Mouse (Mus musculus) B cell, adult 2 months (primary cell): ENCODE measurements around the gene Smad3.

Source experiments
- DNase-seq, 2 experiments: peaks; one replicate each; pipeline ENCODE4 v3.0.0; 2022

The Smad3 gene

DNA sequence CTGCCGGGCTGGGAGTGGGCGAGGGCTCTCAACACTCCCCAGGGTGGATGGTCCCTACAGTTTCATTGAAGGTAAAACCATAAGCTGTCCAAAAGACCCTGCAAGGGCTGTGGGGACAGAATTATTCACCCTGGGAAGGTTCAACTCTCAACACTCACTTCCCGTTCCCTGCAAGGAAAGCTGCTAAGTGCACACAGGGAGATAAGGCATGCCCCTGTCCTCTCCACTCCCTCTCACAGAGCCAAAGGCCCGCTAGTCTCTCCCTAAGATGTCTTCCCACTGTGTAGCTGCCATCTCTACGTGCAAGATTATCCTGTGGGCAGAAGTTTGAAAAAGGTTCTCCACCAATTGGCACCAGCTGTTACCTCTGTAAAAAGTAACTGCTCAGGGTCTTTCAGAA, 60.2 kb downstream of the Smad3 start:
- no peak for DNase-seq

DNA sequence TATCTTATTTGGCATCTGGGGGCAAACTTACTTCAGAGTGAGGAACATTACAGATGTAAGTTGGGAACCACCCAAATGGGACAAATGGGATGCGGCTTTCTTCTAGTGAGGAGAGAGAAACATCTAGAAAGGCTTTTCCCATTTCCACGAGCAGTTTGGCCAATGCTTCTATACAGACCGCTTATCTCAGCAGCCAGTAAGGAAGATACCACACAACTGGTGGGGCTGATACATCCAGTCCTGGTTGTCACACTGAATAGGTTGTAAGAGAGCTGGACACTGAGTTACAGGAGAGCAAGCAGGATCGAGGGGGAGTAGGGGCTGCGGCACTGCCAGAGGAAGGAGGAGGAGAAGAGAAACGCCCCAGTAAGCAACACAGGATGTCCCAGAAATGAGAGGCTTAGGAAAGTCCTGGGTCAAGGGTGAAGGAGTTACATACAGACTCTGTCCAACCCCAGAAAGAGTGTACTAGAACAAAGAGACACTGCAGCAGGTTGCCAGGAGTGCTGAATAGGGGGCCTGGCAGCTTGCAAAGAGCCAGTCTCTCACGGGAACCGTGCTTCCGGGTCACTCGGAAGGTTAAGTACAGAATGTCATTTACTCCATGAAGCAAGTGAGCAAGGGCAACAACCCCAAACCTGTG, 61.2 kb downstream of the Smad3 start:
- no peak for DNase-seq

DNA sequence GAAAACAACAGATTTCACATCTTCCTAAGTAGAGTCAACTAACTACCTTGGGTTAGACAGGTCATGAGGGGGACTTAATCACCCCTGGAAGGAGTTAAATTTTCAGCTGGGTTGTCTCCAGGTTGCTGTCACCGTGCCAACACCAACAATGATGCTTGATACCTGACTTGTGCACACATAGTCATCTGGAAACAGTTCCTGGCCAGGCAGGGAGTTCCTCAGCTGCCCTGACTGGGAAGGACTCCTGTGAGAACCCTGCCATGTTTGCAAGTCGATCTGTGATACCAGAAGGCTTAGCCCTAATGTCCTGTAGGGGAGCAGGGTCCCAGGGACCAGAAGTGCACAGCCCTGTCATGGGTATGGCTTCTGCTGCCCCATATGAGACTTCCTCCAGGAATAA, 65.8 kb downstream of the Smad3 start:
- no peak for DNase-seq

DNA sequence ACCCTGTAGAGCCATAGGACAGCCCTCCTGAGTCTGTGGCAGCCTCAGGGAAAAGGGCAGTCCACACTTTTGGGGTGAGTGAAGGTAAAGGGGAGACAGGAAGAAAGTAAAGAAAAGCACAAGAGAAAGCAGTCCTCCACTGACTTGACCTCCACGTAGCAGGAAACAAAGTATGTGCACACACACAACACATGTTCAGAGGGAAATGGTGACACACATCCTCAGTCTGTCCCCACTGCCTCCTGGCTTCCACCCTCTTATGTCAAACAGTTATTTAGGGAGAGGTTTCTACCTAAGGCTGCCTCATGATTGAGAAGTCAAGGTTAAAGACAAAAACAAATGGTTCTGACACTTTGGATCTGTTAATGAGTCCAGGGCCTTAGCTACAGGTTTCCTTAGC, 67.3 kb downstream of the Smad3 start:
- no peak for DNase-seq

DNA sequence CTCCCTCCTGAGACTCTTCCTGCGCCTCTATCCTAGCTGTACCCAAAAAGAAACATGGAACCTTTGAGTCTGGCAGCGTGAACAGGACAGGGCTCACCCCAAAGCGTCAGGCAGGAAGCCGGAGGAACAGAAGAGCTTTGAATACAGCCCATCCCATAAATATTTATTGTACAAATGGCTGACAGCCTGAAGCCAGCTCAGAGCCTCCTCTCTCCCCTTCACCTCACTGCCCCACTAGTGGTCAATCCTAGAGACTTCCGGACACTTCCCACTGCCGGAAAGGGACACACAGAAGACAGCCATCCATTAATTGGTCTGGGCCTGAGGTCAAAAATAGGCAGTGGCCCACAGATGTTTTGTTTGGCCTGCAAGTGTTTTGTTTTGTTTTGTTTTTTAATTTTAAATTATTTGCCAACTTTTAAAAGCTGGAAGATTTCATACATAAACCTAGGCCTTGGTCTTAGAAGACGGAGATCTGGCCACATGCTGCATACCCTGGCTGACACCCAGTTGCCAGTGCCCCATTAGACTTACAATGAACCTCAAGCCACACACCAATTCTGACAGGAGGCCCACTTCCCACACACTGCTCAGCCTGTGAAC, 70.3 kb downstream of the Smad3 start:
- no peak for DNase-seq

DNA sequence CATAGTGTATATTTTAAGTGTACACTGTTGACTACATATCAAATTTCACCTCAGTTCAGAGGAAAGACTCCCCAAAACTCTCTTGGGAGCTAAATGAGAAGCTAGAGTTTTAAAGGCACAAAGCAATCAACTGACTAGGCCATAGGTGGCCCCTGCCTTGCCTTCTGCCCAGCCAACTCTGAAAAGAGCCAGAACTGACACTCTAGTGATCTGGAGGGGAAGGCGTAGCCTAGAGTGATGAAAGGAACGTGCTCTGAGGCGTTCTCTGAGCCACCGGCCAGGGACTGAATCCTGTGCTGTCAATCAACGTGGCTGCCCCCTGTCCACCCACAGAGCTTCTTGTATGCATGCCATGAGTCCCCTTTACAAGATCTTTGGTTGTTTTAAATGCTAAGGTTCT, 72.4 kb downstream of the Smad3 start:
- no peak for DNase-seq

DNA sequence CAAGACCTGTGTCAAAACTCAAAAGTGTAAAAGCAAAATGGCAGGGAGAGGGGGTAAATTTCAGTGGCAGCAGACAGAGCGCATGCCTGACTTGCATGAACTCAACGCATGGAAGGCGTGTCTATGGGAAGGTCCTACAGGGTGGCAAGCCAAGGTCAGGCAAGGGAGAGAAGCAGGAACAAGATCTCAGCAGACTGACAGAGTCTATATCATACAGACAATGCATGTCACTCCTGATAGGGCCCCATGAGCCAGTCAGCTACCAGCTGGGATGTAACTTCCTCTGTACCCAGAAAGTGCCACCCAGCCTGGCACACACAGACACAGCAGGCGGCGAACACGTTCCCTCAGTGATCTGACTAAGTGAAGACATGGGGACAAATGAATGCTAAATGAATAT, 73.5 kb downstream of the Smad3 start:
- DNase-seq: no peak

DNA sequence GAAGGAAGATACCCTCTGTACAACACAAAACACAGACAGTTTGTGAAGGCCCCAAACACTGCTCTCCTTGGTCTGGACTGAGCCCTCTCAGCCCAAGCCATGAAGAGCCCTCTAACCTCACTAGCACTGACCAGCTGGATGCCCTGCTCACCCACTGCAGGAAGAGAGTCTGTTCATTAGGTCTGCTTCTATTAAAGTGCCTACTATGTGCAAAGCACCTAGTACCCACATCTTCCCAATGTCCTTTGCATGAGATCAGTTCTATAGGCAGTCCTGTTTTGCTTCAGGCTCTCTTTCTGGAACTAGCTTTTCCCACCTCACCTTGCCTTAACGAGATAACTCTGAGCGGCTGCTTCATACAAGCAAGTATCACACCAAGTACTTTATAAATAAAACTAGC, 74.9 kb downstream of the Smad3 start:
- DNase-seq: no peak

DNA sequence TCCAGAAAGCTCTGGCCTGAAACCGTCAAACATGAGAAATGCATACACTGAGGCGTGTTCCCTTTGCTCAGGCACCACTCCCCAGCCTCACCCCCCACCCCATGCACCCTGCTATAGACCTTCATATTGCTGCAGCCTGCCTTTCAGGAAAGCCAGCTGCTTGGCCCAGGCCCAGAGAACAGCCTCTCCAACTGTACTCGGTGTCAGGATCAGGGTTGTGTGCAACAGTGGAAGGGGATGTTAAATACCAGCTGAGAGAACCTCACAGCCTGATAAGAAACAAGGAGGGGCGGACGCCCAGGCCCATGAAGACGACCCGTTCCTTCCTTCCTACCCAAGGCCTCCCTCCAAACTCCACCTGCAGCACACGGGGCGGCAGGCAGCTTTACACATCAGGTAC, 75.5 kb downstream of the Smad3 start:
- DNase-seq: no peak

DNA sequence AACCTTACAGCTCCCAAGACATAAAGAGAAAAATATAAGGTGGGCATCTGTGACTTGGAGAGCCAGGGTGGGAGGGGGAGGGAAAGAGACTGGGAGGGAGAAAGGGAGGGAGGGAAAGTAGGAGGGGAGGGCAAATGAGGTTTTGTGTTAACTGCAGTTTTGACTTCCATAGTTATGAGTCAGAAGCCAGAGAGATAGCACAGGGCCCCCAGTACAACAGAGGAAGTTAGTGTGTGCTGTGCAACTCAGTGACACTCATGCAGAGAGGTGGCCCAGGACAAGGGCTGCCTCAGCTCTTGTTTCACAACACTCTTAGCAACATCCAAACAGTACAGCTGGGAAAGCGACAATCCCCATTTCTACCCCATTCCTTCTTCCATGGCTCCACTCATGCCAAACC, 79.7 kb downstream of the Smad3 start:
- no peak for DNase-seq

DNA sequence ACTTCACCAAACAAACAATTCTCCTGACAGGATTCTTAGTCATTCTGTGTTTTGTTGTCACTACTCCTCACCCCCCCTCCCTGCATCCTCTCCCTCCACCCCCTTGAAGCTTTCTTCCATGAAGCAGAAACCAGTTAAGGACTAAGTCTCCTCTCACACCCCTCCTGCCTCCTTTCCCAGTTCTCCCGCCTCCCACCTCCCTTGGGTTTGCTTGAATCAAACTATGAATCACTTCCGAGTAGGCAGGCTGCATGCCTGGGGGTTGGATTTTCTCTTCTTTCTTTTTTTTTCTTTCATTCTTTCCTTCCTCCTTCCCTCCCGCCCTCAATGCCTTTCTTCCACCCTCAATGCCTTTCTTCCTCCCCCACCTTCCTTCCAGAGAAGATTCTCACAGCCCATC, 80.2 kb downstream of the Smad3 start:
- DNase-seq: no peak

DNA sequence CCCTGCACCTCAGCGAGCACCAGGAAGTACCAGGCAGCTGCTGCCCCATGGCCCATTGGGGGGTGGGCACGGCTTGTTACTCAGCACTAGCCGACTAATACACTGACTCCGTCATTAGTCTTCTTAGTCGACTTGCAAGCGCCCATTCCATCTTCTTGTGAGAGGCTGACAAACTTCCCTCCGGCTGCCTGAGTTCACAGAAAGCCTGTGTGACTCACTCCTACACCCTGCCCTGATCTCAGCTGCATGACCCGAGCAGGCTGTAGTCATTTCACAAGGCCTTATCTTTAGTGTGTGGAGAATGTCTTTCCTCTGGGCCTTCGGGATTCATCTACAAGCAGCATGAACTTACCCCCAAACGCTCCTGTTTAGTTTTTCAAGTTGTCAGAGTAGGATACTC, 83.2 kb downstream of the Smad3 start:
- DNase-seq: no peak

DNA sequence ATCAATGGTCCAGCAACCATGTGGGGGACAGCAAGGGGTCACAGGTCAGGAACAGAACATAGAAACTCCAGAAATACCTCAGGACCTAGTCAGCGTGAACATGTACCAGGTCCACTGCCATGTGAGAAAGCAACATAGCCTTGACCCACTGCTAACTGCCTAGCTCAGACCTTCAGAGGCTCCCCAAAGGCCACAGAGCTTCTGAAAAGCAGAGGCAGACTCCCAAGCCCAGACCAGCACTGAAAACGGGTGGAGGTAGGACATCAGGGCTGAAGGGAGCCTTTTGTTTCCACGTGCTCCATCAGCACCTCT, 84.3 kb downstream of the Smad3 start:
- DNase-seq: no peak

DNA sequence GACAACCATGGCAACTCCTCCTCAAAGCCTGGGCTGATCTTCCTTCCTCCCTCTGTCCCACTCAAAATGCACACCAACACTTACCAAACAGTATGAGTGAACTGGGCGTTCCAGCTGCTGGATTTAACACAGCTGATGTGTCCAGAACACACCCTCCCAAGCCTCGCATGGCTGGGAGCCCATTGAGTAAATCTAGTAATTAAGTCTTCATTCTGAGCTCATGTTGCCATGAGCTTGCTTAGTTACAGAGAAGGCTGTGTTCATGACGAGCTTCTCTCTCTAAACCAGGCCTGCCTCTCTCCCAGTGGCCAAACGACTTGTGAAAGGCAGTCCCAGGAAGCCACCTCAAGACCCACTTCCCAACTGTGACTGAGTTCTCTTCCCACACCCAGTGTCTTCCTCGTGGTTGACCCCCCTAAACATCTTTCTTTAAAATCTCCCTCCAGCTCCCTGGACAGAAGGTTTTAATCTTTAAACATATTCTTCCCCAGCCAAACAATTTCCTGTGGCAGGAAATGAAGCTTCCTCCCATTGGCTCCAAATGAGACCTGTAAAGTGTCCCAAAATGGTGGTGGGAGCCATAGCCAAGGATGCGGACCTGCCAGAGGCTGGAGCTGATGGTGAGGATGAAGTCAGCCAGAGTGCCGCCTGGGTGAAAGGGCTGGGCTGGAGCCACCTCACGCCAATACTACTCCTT, 84.8 kb downstream of the Smad3 start:
- DNase-seq: no peak

DNA sequence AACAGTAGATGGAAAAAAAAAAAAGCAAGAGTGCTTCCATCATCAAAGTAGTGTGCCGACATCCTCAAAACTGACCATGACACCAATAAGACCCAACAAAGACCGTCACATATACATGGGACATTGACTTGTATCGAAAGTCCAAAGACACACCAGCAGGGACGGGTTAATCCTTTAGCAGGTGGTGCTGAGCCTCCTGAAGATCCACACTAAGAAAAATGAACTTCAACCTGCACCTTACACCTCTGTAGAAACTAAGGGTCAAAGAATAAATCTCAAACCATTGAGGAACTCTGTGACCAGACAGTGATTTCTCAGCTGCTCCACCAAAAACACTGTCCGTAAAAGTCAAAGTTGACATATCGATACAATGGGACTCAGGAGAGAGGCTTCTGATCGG, 88.0 kb downstream of the Smad3 start:
- no peak for DNase-seq

DNA sequence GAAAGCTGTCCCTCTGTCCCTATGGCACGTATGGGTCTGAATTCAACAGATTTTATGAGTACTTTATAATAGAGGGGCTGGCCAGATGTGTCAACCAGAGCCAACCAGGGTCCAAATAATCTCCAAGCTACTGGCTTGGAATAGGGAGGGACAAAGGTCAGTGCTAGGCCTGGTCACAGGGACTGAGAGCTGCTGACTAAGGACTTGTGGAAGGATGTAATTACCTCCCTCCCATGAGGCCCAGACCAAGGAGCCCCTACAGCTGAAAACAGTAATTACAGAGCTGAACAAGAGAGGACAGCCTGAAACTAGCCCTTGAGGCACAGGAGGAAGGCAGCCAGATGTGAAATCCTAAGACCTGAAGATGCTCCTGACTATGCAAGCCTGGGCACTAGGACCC, 89.2 kb downstream of the Smad3 start:
- no peak for DNase-seq

DNA sequence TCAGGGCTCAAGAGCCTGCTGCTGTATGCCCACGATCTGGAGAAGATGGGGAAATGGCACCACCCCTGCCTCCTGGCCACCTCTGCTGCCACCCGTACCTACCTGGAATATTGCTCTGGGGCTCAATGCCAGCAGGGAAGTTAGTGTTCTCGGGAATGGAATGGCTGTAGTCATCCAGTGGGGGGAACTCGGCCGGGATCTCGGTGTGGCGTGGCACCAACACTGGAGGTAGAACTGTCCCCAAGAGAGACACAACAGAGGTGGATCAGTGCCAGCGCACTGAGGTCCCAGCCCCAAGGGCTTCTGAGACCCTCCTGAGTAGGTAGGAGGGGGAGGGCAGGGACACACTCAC, 90.4 kb downstream of the Smad3 start:
- no peak for DNase-seq

DNA sequence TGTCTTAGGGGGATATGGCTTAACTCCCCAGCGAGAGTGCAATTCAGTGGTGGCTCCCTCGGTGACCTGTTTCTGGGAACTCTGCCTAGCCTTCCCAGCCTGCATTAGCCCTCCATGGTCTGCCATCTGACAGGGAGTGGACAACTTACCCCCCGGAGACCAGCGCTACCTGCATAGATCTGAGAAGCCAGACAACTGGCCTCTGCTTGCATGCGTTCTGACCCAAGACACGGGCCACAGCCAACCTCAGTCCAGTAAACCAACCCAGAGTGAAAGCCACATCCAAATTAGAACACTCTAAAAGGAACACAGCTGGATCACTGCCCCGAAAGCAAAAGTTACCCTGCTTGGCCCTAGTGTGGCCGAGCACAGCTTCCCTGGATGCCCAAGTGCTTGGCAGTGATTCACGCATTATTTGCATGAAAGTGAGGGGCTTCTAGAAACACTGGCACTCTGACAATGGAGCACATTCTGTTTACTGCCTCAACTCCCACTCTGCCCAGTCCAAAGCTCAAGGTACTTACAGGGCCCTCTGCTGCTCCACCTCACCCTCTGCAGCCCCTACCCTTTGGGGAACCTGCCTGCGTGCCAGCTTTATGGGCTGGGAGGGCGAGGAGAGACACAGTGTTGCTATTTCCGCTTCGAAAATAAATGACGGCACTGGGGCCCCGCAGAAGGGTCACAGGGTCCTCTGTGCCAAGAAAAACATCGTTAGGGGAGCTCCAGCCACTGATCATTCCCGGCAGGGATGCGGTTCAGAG, 91.0 kb downstream of the Smad3 start:
- no peak for DNase-seq

DNA sequence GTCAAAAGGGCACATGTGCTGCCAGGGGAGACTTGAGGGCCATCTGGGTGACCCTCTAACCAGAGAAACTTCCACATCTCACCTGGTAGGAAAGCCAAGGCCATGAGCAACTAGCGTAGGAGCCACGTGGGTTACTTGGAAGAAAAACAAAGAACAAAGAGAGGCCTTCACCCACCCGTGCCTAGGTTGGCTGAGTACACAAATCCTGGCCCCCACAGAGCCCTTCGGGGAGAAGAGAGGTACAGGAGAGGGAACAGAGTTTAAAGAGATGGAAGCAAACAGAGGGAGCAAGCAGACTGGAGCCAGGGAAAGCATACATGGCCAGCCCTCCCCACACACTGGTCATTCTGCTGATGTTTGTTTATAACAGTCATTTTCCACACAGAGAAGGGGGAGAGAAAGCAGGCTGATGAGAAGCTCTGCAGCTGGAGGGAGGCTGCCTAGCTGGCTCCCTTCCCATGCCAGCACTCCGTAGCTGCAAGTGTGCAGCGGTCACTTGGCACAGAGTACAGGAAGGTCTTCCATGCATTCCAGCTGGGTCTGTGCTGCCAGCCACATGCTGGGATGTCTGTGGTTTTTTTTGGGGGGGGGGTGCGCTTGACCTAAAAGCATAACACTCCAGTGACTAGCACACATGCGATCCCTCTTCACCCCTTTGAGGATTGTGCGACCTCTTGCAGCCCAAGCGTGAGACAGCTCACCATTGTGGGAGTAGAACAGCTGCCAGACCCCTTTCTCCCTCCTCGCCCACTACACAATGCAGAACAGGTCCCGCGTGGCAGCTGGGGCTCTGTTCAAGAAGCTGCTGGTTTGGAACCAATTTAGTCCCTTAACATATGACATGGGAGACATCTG, 92.8 kb downstream of the Smad3 start:
- DNase-seq: no peak

DNA sequence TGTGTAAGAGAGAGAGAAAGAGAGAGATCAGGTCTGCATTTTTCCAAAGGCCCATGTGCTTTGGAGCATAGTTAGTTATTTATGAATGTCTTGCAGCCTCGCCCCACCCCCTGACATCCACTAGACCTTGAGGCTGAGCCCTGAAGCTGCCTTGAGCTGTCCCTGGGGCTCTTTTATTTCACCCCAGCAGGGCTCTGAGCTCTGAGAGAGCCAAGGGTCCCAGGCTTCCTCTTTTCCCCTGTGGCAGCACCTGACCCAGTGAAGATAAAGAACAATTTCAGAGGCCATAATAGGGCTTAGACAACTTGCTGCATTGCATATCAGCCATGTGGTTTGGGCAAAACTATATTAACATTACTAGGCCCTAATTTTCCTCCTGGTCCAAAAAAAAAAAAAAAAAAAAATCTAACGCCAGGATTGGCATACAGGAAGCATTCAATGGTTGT, 93.5 kb downstream of the Smad3 start:
- no peak for DNase-seq

DNA sequence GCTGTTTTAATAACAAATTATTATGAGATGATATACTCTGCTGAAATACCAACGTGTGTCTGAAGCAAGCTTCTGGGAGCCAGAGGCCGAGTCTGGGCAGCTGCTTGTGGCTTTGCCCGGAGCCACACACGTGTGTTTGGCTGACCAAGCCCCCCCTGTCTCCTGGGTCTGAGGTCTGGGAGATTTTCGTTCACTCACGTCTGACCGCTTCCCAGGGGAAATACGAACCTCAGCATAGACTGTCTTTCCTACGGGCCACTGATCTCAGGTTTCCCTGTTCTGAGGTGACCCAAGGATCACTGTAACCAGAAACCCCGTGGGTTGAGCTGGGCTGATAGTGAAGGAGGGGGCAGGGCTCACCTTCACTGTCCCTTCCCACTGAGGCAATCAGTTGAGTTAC, 94.6 kb downstream of the Smad3 start:
- no peak for DNase-seq

DNA sequence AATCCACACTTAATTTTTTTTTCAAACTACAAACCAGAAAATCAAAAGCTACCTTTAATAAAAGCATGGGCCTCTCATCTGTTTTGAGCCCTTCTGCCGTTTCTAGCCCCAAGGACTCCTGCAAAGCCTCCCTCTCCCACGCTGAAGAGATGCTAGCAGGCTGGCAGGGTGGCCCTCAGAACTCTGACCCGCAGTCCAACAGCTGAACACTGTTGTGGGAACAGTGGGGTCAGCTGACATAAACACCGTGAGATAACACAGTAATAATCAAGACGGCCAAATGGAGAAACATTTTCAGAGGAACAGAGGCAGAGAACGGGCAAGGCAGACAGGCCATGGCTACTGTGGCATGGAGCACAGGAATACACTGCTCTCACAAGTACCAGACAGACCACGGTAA, 95.0 kb downstream of the Smad3 start:
- no peak for DNase-seq

DNA sequence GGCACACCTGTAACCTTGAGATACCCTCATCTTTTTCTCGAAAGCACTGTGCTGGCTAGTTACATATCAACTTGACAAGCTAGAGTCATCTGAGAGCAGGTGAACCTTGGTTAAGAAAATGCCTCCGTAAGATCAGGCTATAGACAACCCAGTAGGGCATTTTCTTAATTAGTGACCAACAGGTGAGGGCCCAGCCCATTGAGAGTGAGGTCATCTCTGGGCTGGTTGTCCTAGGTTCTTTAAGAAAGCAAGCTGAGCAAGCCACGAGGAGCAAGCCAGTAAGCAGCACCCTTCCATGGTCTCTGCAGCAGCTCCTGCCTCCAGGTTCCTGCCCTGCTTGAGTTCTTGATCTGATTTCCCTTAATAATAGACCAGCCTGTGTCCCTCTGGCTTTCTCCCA, 97.1 kb downstream of the Smad3 start:
- DNase-seq: no peak
